Mouse (Mus musculus): Measurements from ENCODE around the gene Cbwd1.

GRCm38 (mm10) chr19:24902256-24902655, 59.2 kb downstream of the Cbwd1 start:
- TF ChIP-seq CTCF (IDR thresholded peaks at IDR 0.05; ENCODE audit: borderline replicate concordance, extremely low read depth, insufficient read depth, insufficient read length) = no peak
- no peak for TF ChIP-seq POLR2A (IDR thresholded peaks at IDR 0.05; ENCODE audit: borderline replicate concordance, extremely low read depth, insufficient read depth, insufficient read length, poor library complexity, severe bottlenecking)
